Mouse (Mus musculus) ES-E14 (cell line): Measurements from ENCODE around the gene Man2b1. TPM values are rescaled to one million over a fixed set of nuclear protein-coding genes. Genes with fewer than 3 reads are reported as not detected.

Experiments used
- DNase-seq: peaks from one replicate; pipeline ENCODE4 v3.0.0-alpha.2; 2013; ENCODE audit warnings: low read depth, low spot score
- H3K27ac ChIP-seq: 2 replicates; pipeline ENCODE4 v1.5.1; 2012; ENCODE audit warnings: low read depth, mild to moderate bottlenecking, low read length, moderate library complexity, mixed read lengths; ENCODE audit not compliant: poor library complexity, insufficient read depth, severe bottlenecking
- H3K36me3 ChIP-seq: 2 replicates; pipeline ENCODE4 v1.6.1; 2012; ENCODE audit warnings: mild to moderate bottlenecking, low read length, moderate library complexity, mixed read lengths; ENCODE audit not compliant: control insufficient read depth, poor library complexity, insufficient read depth, severe bottlenecking
- H3K4me1 ChIP-seq, 2 experiments: fragments of 150-350 bp in 1 of 2; sonication (generic) in 1 of 2; 2 replicates each; pipeline ENCODE4 v1.6.1; 2012; ENCODE audit warnings: low read length in 2 of 2, mild to moderate bottlenecking in 1 of 2, mixed read lengths in 1 of 2; ENCODE audit not compliant: control insufficient read depth in 2 of 2, insufficient read depth in 2 of 2, poor library complexity in 1 of 2
- H3K4me3 ChIP-seq, 2 experiments: fragments of 150-350 bp in 1 of 2; sonication (generic) in 1 of 2; 2 replicates each; pipeline ENCODE4 v1.5.1; 2012; ENCODE audit warnings: low read length in 2 of 2, low read depth in 1 of 2, mild to moderate bottlenecking in 1 of 2, mixed read lengths in 1 of 2; ENCODE audit not compliant: insufficient read depth in 1 of 2, poor library complexity in 1 of 2, severe bottlenecking in 1 of 2
- H3K9ac ChIP-seq: 2 replicates; pipeline ENCODE4 v1.6.1; 2012; ENCODE audit warnings: low read depth, mild to moderate bottlenecking, low read length, mixed read lengths; ENCODE audit not compliant: poor library complexity, insufficient read depth, severe bottlenecking
- H3K9me3 ChIP-seq: fragments of 150-350 bp; sonication (generic); 2 replicates; pipeline ENCODE4 v1.6.1; 2012; ENCODE audit warnings: low read depth, mild to moderate bottlenecking, low read length; ENCODE audit not compliant: control insufficient read depth, insufficient read depth
- CHD2 ChIP-seq: IDR thresholded peaks from 2 replicates; pipeline ENCODE4 v1.6.1; 2014; ENCODE audit warnings: mild to moderate bottlenecking, low read depth, low read length, inconsistent platforms
- HCFC1 ChIP-seq: IDR thresholded peaks from 2 replicates; pipeline ENCODE4 v1.6.1; 2012; ENCODE audit warnings: low read length, inconsistent platforms, borderline replicate concordance; ENCODE audit not compliant: insufficient read depth
- MAFK ChIP-seq: IDR thresholded peaks from 2 replicates; pipeline ENCODE4 v1.6.1; 2014; ENCODE audit warnings: mild to moderate bottlenecking, low read depth, low read length, inconsistent platforms; ENCODE audit not compliant: insufficient read depth
- ZC3H11A ChIP-seq: IDR thresholded peaks from 2 replicates; pipeline ENCODE4 v1.6.1; 2012; ENCODE audit warnings: low read depth, mild to moderate bottlenecking, inconsistent platforms, low read length, borderline replicate concordance
- ZNF384 ChIP-seq: IDR thresholded peaks from 2 replicates; pipeline ENCODE4 v1.6.1; 2012; ENCODE audit warnings: low read depth, low read length, inconsistent platforms
- in situ Hi-C, 2 experiments: fragments of 600-800 bp; cut with MboI; formaldehyde crosslinking; loops; one replicate each; pipeline ENCODE4 v1.15.1; 2025; ENCODE audit warnings: low sequenced_read_pairs in 2 of 2, inconsistent platforms in 1 of 2; ENCODE audit not compliant: unreplicated experiment in 2 of 2
- total RNA-seq: library from RNA; depleted of rRNA; stranded (reverse); fragments of 300-350 nt; gene quantifications from 2 replicates; pipeline ENCODE4 v1.2.3, GENCODE M21; 2012; rRNA removed

The Man2b1 gene
- total RNA-seq = 40.2 and 78.2 TPM in 2 replicates

GRCm38 (mm10) chr8:85083108-85083813 is at the start of gene Man2b1:
Gene Man2b1 (plus strand): TSS chr8:85083270.
- no peak within 1 kb of the TSS for H3K27ac ChIP-seq
- H3K9ac ChIP-seq = peak within 1 kb of the TSS; percentile 74
- no peak for TF ChIP-seq ZC3H11A
- TF ChIP-seq HCFC1 = no peak
- no peak for TF ChIP-seq CHD2
- TF ChIP-seq MAFK = no peak
- TF ChIP-seq ZNF384 = no peak
- peaks cover 3% of the 10 kb centered on the region; the same call in 1 of the 2 replicates for H3K36me3 ChIP-seq
- in situ Hi-C loops = no loop called here
- peak; percentile 91 for DNase-seq
- H3K4me3 ChIP-seq = peak within 1 kb of the TSS; percentile 74 to 97
- no peaks in the 10 kb centered on the region for H3K9me3 ChIP-seq
- peaks cover 2 to 10% of the 10 kb centered on the region in 2 experiments; a peak in 3 of 4 replicates for H3K4me1 ChIP-seq

GRCm38 (mm10) chr8:85033867-85034266 is 49.2 kb upstream of the Man2b1 start:
- TF ChIP-seq ZC3H11A = no peak
- no peak for TF ChIP-seq HCFC1
- no peak for TF ChIP-seq CHD2
- Histone ChIP-seq H3K9me3 (no peaks in the 10 kb centered on the region), H3K27ac (no peak overlapping the region; the same call in 1 of the 2 replicates), H3K4me1 (peaks cover 0 to 9% of the 10 kb centered on the region in 2 experiments; a peak in 2 of 4 replicates), H3K36me3 (peaks cover 26% of the 10 kb centered on the region), H3K9ac (peak overlapping the region; percentile 55; the same call in 1 of the 2 replicates), H3K4me3 (peak overlapping the region in 1 of 2 experiments; percentile 47; a peak in 1 of 4 replicates)
- DNase-seq = no peak
- in situ Hi-C loops = no loop called here

- peak; percentile 87 for DNase-seq
- Histone ChIP-seq H3K27ac (no peak overlapping the region; the same call in 1 of the 2 replicates), H3K36me3 (peaks cover 17% of the 10 kb centered on the region), H3K4me3 (peak overlapping the region; percentile 77 to 96), H3K4me1 (peaks cover 0 to 4% of the 10 kb centered on the region in 2 experiments; a peak in 2 of 4 replicates), H3K9ac (peak overlapping the region; percentile 99; the same call in 1 of the 2 replicates), H3K9me3 (no peaks in the 10 kb centered on the region)
- in situ Hi-C loops = no loop called here
- peak; percentile 89 for TF ChIP-seq HCFC1
- TF ChIP-seq CHD2 = no peak
Measured at GRCm38 (mm10) chr8:85034764-85035163, 48.3 kb upstream of the Man2b1 start.

GRCm38 (mm10) chr8:85035165-85035727 is 47.8 kb upstream of the Man2b1 start:
- Histone ChIP-seq H3K9ac (peak overlapping the region; percentile 99), H3K9me3 (no peaks in the 10 kb centered on the region), H3K27ac (peak overlapping the region; percentile 90), H3K36me3 (peaks cover 17% of the 10 kb centered on the region), H3K4me3 (peak overlapping the region; percentile 77 to 96), H3K4me1 (peaks cover 0 to 6% of the 10 kb centered on the region in 2 experiments; a peak in 2 of 4 replicates)
- no peak for TF ChIP-seq CHD2
- peak; percentile 85 for TF ChIP-seq MAFK
- in situ Hi-C loops = no loop called here
- DNase-seq = no peak
